Mouse (Mus musculus) C2C12 (cell line): ENCODE measurements around the gene Bmp8b.
"Not testable (repeated sequence)": the region's sequence is repeated elsewhere in the genome, so short reads cannot be mapped to it uniquely, and the experiment has no call there.

Experiments used
- CEBPB ChIP-seq: IDR thresholded peaks from one replicate; pipeline ENCODE4 v1.6.1; 2011; ENCODE audit warnings: low read depth, mild to moderate bottlenecking, control low read depth, moderate library complexity
- MAX ChIP-seq: IDR thresholded peaks from one replicate; pipeline ENCODE4 v1.6.1; 2011; ENCODE audit warnings: mild to moderate bottlenecking, control low read depth

DNA sequence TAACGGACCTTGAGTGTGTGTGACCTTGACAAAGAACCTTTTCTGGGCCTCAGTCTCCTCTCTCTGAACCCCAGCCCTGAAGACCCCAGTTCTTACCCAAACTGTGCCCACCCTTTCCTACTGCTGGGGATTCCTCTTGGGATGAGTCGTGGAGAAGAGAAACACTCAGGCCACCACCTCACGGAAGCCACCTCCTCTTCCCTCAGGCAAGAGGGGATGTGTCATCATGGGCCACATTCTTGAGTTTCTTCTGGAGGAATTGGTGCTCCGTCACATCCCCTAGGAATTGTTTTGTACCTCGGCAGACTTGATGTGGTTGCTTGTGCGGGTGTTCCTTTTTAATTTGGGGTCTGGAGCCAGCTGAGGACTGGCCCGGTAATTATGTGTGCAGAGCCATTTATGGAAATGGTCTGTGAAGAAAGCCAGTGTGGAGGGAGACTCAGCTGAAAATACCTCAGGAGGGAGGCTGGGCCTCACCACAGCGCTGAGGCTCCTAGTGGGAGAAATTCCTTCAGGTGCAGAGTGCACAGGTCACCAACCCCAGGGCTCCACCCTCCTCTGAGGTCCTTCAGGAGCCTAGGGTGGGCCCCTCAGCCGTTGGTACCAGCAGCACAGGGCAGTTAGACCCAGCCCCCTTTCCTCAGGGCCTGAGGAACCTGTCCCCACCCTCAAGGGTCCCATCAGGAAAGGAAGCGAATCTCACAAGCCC lies 6.5 kb downstream of the Bmp8b start:
- TF ChIP-seq MAX, CEBPB: not testable (repeated sequence)
